Mouse (Mus musculus) spleen, postnatal 10 days (tissue): ENCODE results near the gene Hoxd9.

Source experiments
- DNase-seq, 2 experiments: peaks; one replicate each; pipeline ENCODE4 v3.0.0; 2021 to 2022; ENCODE audit warnings: low spot score in 2 of 2

Hoxd9 gene

DNA sequence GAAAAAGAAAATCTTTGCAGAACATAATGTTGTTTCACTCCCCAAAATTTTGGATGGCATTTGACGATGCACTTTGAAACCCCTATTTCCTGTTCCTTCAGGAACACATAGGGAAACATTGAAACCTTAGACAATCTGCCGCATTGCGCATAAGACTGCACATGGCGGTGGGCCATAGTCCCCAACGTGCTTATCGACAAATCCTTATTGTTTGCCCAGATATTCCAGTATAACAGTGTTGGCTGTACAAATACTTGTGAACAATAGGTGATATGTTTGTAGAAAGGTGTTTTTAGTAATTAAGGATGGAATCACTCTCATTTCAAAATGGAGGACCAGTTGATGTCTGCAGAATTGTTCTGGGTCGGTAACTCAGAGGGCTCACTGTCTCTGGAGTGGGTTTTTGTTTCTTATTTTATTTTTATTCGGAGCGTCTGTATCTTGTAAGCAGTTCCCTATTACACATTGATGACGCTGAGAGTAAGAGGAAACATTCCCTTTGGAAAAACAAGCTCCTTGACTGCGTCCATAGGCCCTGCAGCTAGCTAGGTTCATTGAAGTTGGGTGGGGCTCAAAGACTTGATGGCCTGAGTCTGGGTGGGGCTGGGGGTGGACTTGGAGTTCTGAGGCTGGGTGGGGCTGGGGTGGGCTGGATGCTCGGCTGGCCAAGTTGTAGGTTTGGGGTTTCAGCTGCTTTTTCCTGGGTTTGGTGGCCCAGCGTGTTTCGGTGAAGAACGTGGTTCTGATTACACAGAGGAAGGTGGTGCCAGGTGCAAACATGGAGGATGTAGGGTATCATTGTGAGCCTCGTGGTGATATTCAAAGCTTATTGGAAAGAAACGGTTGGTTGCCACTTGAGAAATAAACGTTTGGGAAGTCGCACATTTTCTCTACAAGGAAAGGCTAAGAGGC lies 16.0 kb downstream of the Hoxd9 start:
- DNase-seq: no peak

DNA sequence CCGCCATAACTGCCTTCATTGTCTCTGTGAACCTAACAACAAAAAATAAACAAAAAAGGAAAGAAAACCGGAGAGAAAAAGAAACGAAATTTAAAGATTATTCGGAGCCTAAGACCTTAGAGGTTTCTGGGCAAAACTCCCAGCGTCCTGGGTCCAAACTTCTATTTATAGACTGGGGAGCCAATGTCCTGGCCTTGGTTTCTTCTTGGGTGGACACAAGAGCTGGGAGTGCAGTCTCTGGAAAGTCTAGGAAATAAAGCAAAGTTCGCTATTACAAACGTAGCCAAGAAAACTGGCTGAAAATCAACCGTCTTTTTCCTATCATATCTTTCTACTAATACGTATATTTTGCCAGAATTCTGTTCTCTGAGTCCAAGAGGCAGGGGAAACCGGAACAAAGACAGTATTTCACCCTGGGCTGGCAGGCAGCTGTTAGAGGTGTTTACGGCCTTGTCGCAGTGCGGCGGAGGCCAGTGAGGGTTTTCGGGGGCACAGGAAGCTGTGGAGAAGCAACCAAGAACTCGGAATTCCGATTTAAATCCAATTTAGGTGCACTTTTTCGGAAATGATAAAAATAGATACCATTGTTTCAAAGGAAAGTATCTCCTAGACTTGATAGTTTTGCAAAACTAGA lies 16.7 kb downstream of the Hoxd9 start:
- DNase-seq: no peak

DNA sequence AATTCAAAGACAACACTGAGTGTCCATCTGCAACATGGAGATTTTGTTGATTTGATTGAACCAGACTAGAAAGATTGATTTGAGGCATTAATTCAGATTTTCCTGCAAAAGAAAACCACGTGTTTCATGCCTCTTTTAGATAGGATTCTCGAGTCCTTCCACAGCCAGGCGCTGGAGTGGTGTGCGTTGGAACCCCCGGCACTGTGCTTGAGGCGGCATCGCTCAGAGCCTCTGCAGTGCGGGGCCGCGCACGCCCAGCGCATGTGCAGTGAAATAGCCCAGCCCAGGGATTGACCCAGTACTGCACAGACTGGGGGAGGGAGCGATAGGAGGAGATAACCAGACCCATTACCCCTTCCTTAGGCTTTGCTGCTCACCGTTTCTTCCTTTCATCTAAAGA lies 17.4 kb downstream of the Hoxd9 start:
- no peak for DNase-seq

DNA sequence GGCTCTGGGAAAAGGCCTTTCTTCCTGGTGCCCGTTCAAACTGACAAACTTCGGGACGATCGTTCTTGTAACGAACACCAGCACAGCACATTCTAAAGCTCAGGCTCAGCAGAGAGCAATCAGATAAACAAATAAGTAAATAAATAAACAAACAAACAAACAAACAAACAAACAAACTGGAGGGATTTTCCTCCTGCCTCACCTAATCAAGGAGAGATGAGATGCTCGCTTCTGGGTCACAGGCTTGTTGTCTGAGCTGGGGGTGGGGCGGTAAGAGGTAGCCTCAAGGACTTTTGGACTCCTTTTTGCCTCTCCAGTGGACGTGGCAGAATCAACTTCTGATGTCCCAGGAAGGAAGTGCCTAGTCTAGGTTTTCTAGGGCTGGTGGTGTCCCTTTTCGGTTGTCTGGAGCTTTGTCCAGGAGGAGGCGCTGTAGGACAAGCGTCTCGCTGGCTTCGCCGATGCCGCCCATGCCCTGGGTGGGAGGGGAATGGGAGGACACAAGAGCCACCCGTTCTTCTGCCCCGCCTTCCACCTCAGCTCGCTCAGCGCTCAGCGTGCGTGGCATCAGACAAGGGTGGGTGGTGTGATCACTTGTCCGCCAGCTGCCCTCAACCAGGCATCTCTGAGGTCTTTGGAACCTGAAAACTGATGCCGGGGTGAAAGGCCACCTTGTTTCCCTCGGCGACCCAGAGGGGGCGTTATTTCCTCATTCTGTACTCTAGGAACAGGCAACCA lies 18.1 kb downstream of the Hoxd9 start:
- DNase-seq: peak; percentile 38 to 80

DNA sequence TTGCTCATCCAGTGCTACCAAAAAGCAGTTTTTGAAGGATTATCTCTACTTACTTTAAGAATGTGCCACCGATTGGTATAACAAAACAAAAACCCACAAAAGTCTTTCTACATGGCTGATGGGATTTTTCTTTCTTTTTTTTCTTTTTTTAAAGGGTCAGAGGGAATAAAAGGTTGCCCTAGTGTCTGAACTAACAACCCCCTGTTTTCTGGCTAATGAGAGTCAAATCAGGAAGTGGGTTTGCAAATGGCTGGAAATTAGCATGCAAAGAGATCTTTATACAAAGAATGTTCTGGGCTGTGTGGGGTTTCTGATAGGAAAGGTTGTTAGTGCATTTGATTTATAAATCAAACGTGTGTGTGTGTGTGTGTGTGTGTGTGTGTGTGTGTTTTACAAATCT lies 22.9 kb downstream of the Hoxd9 start:
- DNase-seq: no peak

DNA sequence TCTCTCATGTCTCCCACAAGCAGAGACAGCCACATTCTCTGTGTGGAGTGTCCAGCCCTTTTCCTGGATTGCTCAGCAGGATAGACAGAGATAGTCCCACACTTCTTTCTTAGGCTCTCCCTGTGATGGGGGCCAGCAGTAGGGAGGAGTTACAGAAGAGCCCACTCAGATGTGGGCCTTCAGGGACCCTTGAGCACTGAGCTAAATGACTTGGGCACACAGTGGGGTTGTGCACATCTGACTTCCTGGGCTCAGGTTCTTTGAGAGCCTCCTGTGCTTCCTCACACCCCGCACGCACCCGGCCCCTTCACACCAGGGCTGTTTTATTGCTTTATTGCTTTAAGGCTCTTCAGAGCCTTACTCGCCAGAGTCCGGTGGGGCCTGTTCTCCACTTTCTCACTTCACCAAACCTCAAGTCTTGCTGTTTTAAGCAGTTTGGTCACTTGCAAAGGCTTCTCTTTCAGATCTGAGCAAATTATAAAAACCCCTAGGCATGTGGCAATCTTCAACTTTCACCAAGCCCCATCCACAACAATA lies 23.5 kb downstream of the Hoxd9 start:
- no peak for DNase-seq

DNA sequence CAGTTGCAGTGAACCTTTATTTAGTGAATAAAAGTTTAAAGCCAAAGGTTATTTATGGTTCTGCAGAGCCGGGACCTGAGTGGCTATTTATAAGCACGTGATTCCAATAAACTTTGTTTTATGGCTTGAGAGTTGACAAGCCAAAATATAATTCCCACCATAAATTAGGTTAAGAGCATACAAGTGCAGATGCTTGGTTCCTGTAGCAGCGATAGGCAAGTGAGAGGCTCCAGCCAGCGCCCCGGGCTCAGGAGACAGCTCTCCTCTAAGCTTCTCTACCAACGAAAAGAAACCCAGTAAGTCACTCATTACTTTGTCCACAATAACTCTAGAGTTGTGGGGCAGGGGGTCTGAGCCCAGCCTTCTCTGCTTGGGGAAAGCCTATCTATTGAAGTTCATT lies 24.4 kb downstream of the Hoxd9 start:
- DNase-seq: no peak

DNA sequence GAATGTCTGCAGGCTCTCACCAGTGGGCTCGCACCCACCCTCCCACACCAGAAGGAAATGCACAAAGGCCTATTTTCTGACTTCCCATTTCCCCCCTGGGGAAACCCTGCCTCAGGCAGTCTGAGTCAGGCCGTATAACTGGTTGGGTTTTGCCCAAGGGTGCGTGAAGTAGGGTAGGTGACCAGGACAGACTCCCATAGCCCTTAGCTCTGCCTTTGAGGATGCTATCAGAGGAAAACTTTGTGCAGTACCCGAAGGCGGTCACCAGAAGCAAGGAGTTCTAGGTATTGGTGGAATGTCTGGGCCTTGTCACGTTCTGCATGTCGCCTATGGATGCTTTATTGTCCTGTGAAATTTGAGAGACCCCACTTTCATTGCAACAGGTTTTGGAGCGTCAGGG lies 25.4 kb downstream of the Hoxd9 start:
- no peak for DNase-seq

DNA sequence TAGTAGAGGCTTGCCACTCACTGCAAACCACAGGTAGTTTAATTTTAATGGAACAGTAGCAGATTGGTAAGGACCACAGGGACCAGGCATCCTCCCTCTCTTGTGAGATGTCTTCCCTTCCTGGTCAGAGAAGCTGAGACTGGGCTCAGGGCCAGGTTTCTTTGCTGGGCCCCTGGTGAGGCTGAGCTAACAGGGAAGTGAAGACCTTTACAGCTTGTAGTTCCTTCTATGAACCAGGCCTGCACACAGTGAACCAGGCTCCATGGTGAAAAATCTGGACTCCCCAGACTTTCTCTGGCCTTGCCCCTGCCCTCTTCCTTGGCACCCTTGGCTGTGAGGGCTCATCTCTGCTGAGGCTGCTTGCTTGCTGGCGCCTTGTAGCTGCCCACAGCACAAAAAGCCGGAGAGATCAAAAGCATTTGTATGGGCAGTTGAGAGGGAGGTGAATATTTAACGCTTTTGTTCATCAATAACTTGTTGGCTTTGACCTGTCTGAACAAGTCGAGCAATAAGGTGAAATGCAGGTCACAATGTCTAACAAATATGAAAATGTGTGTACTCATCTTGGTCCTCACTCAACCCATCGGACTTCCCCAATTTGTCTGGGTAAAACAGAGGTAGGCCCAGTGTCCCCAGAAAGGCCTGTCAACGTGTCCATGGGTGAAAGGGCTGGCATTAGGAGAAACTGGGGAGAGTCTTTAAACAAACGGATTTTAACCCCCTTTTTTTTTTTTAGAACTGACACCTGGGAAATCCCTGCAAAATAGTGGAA lies 26.9 kb downstream of the Hoxd9 start:
- no peak for DNase-seq

DNA sequence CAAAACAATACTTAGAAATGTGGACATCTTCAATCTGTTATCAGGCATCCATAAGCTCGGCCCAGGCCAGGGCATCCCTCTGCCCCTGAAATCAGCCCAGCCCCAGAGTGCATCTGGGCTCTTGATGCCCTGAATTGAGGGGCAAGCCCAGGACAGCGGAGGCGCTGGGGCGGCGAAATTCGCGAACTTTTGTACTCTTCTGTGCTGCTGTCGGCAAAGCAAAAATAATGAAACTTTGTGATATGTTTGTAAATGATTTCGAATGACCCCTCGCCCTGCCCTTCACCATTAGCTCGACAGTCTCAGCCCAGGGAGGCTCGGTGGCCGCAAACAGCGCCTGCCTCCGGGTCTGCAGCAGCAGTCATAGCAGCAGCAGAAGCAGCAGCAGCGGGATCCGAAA lies 27.6 kb downstream of the Hoxd9 start:
- DNase-seq: no peak

DNA sequence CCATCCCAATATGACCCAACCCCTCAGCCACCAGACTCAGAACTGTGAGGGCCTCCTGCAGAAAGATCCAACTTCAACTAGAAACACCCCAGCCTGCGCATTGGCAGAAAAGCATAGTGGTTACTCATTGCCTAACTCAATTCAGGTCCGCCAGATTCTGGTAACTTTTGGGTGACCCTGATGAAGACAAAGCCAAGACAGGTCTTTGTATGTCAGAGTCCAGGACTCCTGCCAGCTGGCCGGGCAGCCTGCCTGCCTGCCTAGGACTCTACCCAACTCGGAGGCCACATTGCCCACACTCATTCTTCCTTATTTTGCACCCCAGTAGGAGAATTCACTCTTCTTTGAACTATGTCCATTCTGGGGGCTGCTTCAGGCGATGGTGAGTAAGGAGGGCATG lies 29.0 kb downstream of the Hoxd9 start, which contains the start of gene Gm28230:
TSS of gene Gm28230 (plus strand) at position 178 of the 400 bp plus-strand sequence.
- DNase-seq: no peak

DNA sequence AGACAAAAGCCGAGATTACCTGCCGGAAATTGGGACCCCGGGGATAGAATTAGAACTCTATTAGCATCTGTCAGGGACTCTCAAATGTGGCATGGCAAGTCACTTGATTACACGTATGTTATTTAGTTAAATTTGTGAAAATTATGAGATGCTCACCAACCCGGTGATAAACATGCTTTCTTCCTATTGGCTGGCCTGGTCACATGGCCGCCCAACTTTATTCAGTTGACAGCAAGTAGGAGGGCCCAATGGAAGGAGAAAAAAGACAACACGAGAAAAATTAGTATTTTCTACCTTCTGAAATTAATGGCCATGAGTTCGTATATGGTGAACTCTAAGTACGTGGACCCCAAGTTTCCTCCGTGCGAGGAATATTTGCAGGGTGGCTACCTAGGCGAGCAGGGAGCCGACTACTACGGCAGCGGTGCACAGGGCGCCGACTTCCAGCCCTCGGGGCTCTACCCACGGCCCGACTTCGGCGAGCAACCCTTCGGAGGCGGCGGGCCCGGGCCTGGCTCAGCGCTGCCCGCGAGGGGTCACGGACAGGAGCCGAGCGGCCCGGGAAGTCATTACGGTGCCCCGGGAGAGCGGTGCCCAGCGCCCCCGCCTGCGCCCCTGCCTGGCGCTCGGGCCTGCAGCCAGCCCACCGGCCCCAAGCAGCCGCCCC lies 29.6 kb downstream of the Hoxd9 start:
- DNase-seq: no peak

DNA sequence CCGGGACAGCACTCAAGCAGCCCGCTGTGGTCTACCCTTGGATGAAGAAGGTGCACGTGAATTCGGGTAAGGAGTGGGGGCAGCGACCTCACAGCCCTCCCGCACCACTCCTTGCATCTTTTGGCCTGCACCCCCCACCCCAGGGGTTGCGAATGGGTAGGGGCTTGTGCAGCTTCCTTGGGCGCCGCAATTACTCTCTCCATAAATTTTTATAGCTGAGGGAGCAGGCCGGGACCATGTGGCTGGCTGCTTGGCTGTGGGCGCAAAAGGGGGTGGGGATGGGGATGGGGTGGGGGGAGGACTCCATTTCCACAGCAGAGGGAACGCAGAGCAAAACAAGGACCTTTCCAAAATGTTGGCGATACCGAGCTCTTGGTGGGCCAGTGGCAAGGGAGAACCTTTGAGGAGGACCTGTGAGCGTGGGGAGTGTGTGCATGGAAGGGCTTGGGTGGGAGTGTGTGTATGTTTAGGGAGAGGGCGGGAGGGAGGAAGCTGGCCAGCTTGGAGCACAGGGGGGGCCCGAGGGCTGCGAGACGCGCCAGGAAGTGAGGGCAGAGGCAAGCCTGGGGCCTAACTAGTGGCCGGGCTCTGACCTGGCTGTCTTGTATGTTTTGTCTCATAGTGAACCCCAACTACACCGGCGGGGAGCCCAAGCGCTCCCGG lies 30.2 kb downstream of the Hoxd9 start:
- DNase-seq: no peak

DNA sequence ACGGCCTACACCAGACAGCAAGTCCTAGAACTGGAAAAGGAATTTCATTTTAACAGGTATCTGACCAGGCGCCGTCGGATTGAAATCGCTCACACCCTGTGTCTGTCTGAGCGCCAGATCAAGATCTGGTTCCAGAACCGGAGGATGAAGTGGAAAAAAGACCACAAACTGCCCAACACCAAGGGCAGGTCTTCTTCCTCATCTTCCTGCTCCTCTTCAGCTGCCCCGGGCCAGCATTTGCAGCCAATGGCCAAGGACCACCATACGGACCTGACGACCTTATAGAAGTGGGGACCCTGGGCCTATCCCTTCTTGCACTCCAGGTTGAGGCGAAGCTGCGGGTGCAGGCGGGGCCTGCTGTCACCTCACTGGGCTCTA lies 30.8 kb downstream of the Hoxd9 start:
- no peak for DNase-seq

DNA sequence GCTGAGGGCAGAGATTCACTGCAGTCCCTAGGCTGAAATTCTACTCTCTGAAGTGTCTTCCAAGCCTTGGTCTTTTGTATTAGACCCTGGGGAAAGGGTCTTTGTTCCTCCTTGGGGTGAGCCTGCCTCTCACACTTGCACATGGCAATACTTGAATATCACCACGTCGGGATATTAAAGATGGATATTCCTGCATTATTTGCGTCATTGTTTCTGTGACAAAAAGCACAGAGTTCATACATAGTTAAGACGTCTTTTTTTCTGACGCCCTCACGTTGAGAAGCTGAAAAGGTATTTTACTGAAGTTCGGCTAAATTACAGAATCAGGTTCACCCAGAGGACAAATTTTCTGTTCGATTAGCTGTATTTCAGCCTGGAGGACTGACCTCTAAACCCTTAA lies 32.8 kb downstream of the Hoxd9 start:
- no peak for DNase-seq

DNA sequence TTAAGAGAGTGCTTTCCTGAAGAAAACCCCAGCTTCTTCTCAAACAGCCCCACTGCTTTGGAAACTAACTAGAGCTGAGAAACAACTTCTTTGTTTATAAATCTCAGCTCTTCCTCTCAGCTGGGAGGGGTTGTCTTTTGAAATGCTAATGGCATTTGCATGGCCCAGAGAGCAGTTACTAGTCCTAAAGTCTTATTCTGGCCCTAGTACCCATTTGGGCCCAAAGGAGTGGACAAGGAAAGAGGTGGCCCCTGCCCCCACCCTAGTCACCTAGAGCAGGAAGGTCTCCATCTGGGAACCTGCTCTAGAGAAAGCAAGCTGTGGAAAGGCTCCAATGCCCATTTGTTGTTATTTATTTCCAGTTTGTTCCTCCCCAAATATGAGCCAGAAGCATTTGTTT lies 33.5 kb downstream of the Hoxd9 start:
- DNase-seq: no peak

DNA sequence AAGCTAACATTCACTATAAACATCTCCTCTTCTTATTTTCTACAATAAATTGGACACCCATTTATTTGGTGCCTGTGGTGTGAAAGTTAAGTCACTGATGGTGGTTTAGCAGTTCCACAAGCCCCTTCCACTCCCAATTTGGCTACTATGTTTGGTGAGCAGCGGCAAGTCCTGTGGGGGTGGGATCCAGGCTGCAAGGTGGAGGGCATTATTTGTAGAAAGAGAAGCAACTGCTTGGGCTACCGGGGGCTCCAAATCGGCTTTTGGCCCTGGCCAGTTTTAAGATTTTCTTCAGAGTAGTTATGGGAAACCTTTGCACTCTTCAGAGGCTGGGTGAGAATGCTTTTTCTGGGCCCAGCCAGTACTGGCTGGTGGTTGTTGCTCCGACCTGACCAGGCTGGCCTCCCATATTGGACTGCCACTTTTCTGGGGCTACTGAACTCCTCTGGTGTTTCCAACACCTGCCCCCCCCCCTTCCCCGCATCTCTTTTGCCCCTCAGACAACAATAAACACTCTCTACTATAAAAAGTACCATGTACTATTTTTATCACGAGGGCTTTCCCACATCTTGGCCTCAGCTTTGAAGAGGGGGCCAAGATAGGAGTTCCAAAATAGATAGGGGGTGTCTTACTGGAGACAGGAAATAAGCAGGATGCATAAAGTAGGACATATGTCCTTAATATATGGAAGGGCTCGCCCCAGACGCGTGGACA lies 34.4 kb downstream of the Hoxd9 start:
- no peak for DNase-seq

DNA sequence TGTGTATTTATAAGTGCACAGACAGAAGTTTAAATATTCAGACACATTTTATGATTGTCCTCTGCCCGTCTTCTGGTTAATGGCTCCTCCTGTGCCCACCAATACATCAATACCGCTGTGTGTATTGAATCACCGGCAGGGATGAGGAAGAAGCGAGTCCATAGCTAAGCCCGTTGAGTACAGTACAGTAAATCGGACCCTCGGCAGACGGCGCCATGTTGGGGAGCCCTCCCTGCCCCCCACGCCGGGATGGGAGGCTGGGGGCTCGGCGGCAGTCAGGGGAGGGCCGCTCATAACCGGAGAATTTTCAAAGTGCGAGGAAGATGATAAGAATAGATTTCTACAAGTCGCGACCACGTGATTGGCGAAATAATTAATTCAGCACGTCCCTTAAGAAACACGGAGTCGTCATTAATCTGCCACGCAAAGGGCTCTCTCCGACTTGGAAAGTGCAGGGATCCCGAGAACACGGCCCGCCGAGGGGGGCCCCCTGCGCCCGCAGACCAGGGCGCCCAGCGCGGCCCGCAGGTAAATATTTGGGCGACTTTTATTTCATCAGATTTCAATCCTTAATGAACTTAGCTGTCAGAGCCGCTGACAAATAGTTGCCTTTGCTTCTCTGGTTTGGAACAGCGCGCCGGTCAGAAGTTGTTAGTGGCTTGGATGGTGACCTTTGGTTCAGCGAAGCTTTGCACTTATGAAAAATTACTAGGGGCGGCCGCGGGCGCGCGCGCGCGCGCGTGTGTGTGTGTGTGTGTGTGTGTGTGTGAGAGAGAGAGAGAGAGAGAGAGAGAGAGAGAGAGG lies 35.2 kb downstream of the Hoxd9 start:
- no peak for DNase-seq

DNA sequence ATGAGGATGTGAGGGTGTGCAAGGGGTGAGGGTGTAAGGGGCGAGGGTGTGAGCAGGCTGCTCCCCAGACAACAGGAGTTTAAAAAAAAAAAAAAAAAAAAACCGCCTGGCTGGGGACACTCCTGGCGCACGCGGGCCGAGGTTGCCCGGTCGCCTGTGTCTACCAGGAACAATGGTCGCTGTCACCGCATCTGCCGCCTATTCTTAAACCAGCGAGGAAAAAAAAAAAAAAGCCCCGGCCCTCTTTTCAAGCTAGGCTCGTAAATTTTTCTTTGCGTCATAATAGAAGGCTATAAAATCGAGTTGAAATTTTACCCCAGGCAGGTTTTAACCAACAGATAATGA lies 35.8 kb downstream of the Hoxd9 start:
- no peak for DNase-seq
